16 mouse cellular contexts compared by ENCODE assay signal in the genomic region with DNA sequence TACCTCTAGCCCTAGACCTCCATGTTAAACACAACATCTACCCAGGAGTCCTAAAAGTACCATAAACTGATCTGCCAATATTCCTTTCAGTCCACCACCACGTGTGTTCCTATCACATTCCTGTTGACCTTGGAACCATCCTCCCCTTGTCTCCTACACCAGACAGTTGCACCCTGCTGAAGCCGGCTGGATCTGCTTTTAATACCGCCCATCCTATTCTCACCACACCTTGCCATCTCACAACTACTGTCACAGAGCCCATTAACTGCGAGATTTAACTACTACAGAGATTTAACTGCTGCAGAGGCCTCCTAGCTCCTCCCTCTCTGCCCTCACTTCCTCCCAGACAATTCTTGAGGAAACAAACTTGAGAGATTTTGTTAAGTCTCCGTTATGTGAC. TPM values are rescaled to one million over a fixed set of nuclear protein-coding genes. Genes with fewer than 3 reads are reported as not detected.
DNase-seq lines count a peak whose midpoint lies in the region; ATAC-seq and TF ChIP-seq lines count a peak whose summit lies in the region.
"Had no signal": no experiment of that assay in that cellular context is flagged by ENCODE, and none has a peak within 500 bp of the region (broad histone marks: within the 10 kb centered on the region; RNA-seq: fewer than 3 reads in every experiment).

No protein-coding gene starts in this region.

- peak overlapping the region; percentile 13; the same call in 1 of the 2 replicates for H3K4me2 ChIP-seq in heart, embryonic 16.5 days (ENCODE audit: low read depth, low read length)
- no peak overlapping the region for H3K4me2 ChIP-seq in kidney, postnatal 0 days (ENCODE audit: low read length)
- H3K4me2 ChIP-seq: forebrain, embryonic 12.5 days; heart, embryonic 11.5 days; midbrain, embryonic 13.5 days had no signal

- no peak for TF ChIP-seq POLR2A in ES-Bruce4 (IDR thresholded peaks at IDR 0.05; ENCODE audit: insufficient read depth, low read length)

- no peaks in the 10 kb centered on the region for H3K9me3 ChIP-seq in heart, embryonic 16.5 days (replicated peaks; ENCODE audit: control insufficient read depth, low read length)
- H3K9me3 ChIP-seq in ES-Bruce4 (replicated peaks; ENCODE audit: control insufficient read depth, insufficient read depth, low read length, poor library complexity, severe bottlenecking), result no peaks in the 10 kb centered on the region
- H3K9me3 ChIP-seq in kidney, postnatal 0 days (replicated peaks; ENCODE audit: low read length), result no peaks in the 10 kb centered on the region
- H3K9me3 ChIP-seq: forebrain, embryonic 12.5 days; liver, embryonic 13.5 days; midbrain, embryonic 13.5 days had no signal

- no peak for TF ChIP-seq CTCF in ES-Bruce4 (IDR thresholded peaks at IDR 0.05; ENCODE audit: low read depth, low read length)
- TF ChIP-seq CTCF in kidney, postnatal 0 days (IDR thresholded peaks at IDR 0.05; ENCODE audit: low read depth), result no peak

- H3K4me3 ChIP-seq in heart, embryonic 16.5 days (ENCODE audit: low read length), result 0 out of 2 replicates have a peak overlapping the region, but pooled peaks have one; percentile 3
- H3K4me3 ChIP-seq in ES-Bruce4 (ENCODE audit: low read depth, low read length), result no peak overlapping the region
- no peak overlapping the region for H3K4me3 ChIP-seq in kidney, postnatal 0 days (replicated peaks; ENCODE audit: low read depth, low read length)
- H3K4me3 ChIP-seq: forebrain, embryonic 12.5 days; liver, embryonic 13.5 days; midbrain, embryonic 13.5 days had no signal

- no peak for DNase-seq in heart, adult 18-20 months
- peak; percentile 92 for DNase-seq in ZHBTc4 (ENCODE audit: low read depth, low spot score)
- DNase-seq in kidney, postnatal 0 days (ENCODE audit: low spot score), result peak; percentile 80
- no peak for DNase-seq in adrenal gland, adult 8-10 months
- DNase-seq in right cerebral cortex, postnatal 36 days (ENCODE audit: low spot score in 2 of 2), result no peak
- DNase-seq: adrenal gland, postnatal 36 days; liver, embryonic 13.5 days; thymus, postnatal 36 days had no signal

- no peak overlapping the region for H3K9ac ChIP-seq in heart, embryonic 16.5 days (ENCODE audit: low read length)
- 0 out of 2 replicates have a peak overlapping the region, but pooled peaks have one; percentile 10 for H3K9ac ChIP-seq in ES-Bruce4 (ENCODE audit: low read depth, poor library complexity, severe bottlenecking)
- no peak overlapping the region for H3K9ac ChIP-seq in kidney, postnatal 0 days (ENCODE audit: low read depth, low read length)
- H3K9ac ChIP-seq: forebrain, embryonic 12.5 days; liver, embryonic 13.5 days; midbrain, embryonic 13.5 days had no signal

- 59% methylated on average over 5 of the region's 5 CpGs for WGBS in heart, embryonic 16.5 days
- 44% methylated on average over 5 of the region's 5 CpGs for WGBS in kidney, postnatal 0 days

- TF ChIP-seq EP300 in ES-Bruce4 (IDR thresholded peaks at IDR 0.05; ENCODE audit: insufficient read depth, low read depth, low read length), result peak; percentile 45; the same call in 1 of the 2 replicates

- no peaks in the 10 kb centered on the region for H3K27me3 ChIP-seq in heart, embryonic 16.5 days (ENCODE audit: control insufficient read depth, insufficient read depth, low read length)
- no peaks in the 10 kb centered on the region for H3K27me3 ChIP-seq in ES-Bruce4 (ENCODE audit: control insufficient read depth, insufficient read depth, low read length, poor library complexity, severe bottlenecking)
- no peaks in the 10 kb centered on the region for H3K27me3 ChIP-seq in kidney, postnatal 0 days (ENCODE audit: insufficient read depth, low read length)
- H3K27me3 ChIP-seq: CH12.LX; forebrain, embryonic 12.5 days; liver, embryonic 13.5 days; midbrain, embryonic 13.5 days had no signal

- H3K27ac ChIP-seq in heart, embryonic 16.5 days (ENCODE audit: low read length), result peak overlapping the region; percentile 16; the same call in 1 of the 2 replicates
- H3K27ac ChIP-seq in ES-Bruce4 (ENCODE audit: insufficient read depth, low read length), result peak overlapping the region; percentile 70; the same call in 1 of the 2 replicates
- 0 out of 2 replicates have a peak overlapping the region, but pooled peaks have one; percentile 28 for H3K27ac ChIP-seq in kidney, postnatal 0 days
- H3K27ac ChIP-seq: forebrain, embryonic 12.5 days; hindbrain, postnatal 0 days; liver, embryonic 13.5 days; midbrain, embryonic 13.5 days had no signal

- peaks cover 20% of the 10 kb centered on the region for H3K36me3 ChIP-seq in heart, embryonic 16.5 days (ENCODE audit: control insufficient read depth, insufficient read depth)
- peaks cover 15% of the 10 kb centered on the region for H3K36me3 ChIP-seq in ES-Bruce4 (ENCODE audit: control insufficient read depth, insufficient read depth, low read length, poor library complexity, severe bottlenecking)
- H3K36me3 ChIP-seq in kidney, postnatal 0 days (ENCODE audit: insufficient read depth, low read length), result peaks cover 14% of the 10 kb centered on the region

- no peak for ATAC-seq in heart, embryonic 16.5 days (replicated peaks; ENCODE audit: extremely low read depth, insufficient read depth, low FRiP score)
- ATAC-seq in kidney, postnatal 0 days (replicated peaks; ENCODE audit: low FRiP score, low read depth), result peak; percentile 58
- no peak for ATAC-seq in erythroblast, adult 5-6 weeks (replicated peaks; ENCODE audit: low FRiP score, poor library complexity, severe bottlenecking)
- ATAC-seq: hindbrain, postnatal 0 days; midbrain, embryonic 13.5 days had no signal

- peaks cover 17% of the 10 kb centered on the region for H3K4me1 ChIP-seq in heart, embryonic 16.5 days (ENCODE audit: control insufficient read depth, insufficient read depth, low read length)
- peaks cover 1% of the 10 kb centered on the region for H3K4me1 ChIP-seq in ES-Bruce4 (ENCODE audit: control insufficient read depth, insufficient read depth, low read length)
- peaks cover 16% of the 10 kb centered on the region; the same call in 1 of the 2 replicates for H3K4me1 ChIP-seq in kidney, postnatal 0 days (replicated peaks; ENCODE audit: insufficient read depth, low read length)

RNA-seq across cellular contexts. Expression of a gene that starts 2.8 kb away (rescaled TPM):
- polyA plus RNA-seq in heart, embryonic 16.5 days (2015; fragmentation: Nextera tagmentation; extraction: Ambion mirVana), result 86.9 and 106 TPM in 2 replicates
- 100 to 1,000 TPM; 123 to 199 TPM for total RNA-seq in heart, adult 18-20 months (2021)
- 79.1 and 93.9 TPM in 2 replicates for polyA plus RNA-seq in ES-Bruce4 (2011; ENCODE audit: insufficient read depth, insufficient read length, low read depth, missing spikeins)
- 142 and 159 TPM in 2 replicates for polyA plus RNA-seq in kidney, postnatal 0 days (2015; fragmentation: Nextera tagmentation; extraction: Ambion mirVana)
- 10 to 100 TPM; 87.1 to 97.1 (median 92.0) TPM for total RNA-seq in adrenal gland, adult 8-10 months (2022)
- total RNA-seq in erythroblast, adult 5-6 weeks (2015; ENCODE audit: low replicate concordance), result 15.7 and 28.2 TPM in 2 replicates
- total RNA-seq in erythroblast, adult 5-6 weeks (2017; ENCODE audit: low replicate concordance), result 0.42 and 8.2 TPM in 2 replicates

Comparison
In these comparisons a context has a peak if more than half of its experiments do, and no peak if none do; other contexts are left out.
1. H3K27ac ChIP-seq: peak in every context shown above with its lines; median percentile 70 in ES-Bruce4; 28 in kidney, postnatal 0 days; 16 in heart, embryonic 16.5 days.
2. DNase-seq: peak in ZHBTc4 (single experiment) and kidney, postnatal 0 days (single experiment); none in heart, adult 18-20 months (0 of 2), adrenal gland, adult 8-10 months (single experiment) and right cerebral cortex, postnatal 36 days (0 of 2).